Mouse (Mus musculus): ENCODE results near the gene Lrrc4c. TPM values are rescaled to one million over a fixed set of nuclear protein-coding genes. Genes with fewer than 3 reads are reported as not detected.

Lrrc4c gene
- polyA plus RNA-seq, 1 experiment from 2014 or later: 2.3 TPM

GRCm38 (mm10) chr2:97586322-97586721, 1268.4 kb downstream of the Lrrc4c start:
- no peaks in the 10 kb centered on the region for H3K9me3 ChIP-seq (ENCODE audit: control insufficient read depth, low read length)
- 85% methylated on average over 3 of the region's 3 CpGs for WGBS
- TF ChIP-seq EP300 (optimal IDR thresholded peaks at IDR 0.05) (no peak), CTCF (IDR thresholded peaks at IDR 0.05; ENCODE audit: low read depth) (no peak)
- no peaks in the 10 kb centered on the region for H3K4me1 ChIP-seq (replicated peaks; ENCODE audit: control insufficient read depth, insufficient read depth)
- no peak overlapping the region for H3K4me3 ChIP-seq (ENCODE audit: low read depth, low read length)
- H3K4me2 ChIP-seq (replicated peaks; ENCODE audit: low read depth): no peak overlapping the region
- no peak overlapping the region for H3K9ac ChIP-seq (ENCODE audit: low read length)
- DNase-seq (ENCODE audit: low spot score): no peak
- no peaks in the 10 kb centered on the region for H3K27me3 ChIP-seq (ENCODE audit: control insufficient read depth, insufficient read depth, low read length)
- ATAC-seq (ENCODE audit: low FRiP score, low TSS enrichment): no peak
- H3K36me3 ChIP-seq (ENCODE audit: control insufficient read depth, insufficient read depth, low read length): no peaks in the 10 kb centered on the region
- no peak overlapping the region for H3K27ac ChIP-seq (replicated peaks)

- no peaks in the 10 kb centered on the region for H3K36me3 ChIP-seq (ENCODE audit: control insufficient read depth, insufficient read depth, low read length)
- no peaks in the 10 kb centered on the region for H3K27me3 ChIP-seq (ENCODE audit: control insufficient read depth, insufficient read depth, low read length)
- ATAC-seq (ENCODE audit: low FRiP score, low TSS enrichment) (no peak), DNase-seq (ENCODE audit: low spot score) (no peak)
- H3K9me3 ChIP-seq (ENCODE audit: control insufficient read depth, low read length): no peaks in the 10 kb centered on the region
- TF ChIP-seq CTCF (IDR thresholded peaks at IDR 0.05; ENCODE audit: low read depth): no peak
- no peak for TF ChIP-seq EP300 (optimal IDR thresholded peaks at IDR 0.05)
- no peak overlapping the region for H3K4me2 ChIP-seq (replicated peaks; ENCODE audit: low read depth)
- WGBS: 82% methylated on average over 3 of the region's 3 CpGs
- no peaks in the 10 kb centered on the region for H3K4me1 ChIP-seq (replicated peaks; ENCODE audit: control insufficient read depth, insufficient read depth)
- H3K9ac ChIP-seq (ENCODE audit: low read length): no peak overlapping the region
- H3K27ac ChIP-seq (replicated peaks): no peak overlapping the region
- H3K4me3 ChIP-seq (ENCODE audit: low read depth, low read length): no peak overlapping the region
Measured at GRCm38 (mm10) chr2:97590563-97590962, 1272.6 kb downstream of the Lrrc4c start.

- Histone ChIP-seq H3K4me1 (replicated peaks; ENCODE audit: control insufficient read depth, insufficient read depth) (no peaks in the 10 kb centered on the region), H3K36me3 (ENCODE audit: control insufficient read depth, insufficient read depth, low read length) (no peaks in the 10 kb centered on the region), H3K9ac (ENCODE audit: low read length) (no peak overlapping the region), H3K27ac (replicated peaks) (no peak overlapping the region), H3K4me2 (replicated peaks; ENCODE audit: low read depth) (no peak overlapping the region), H3K9me3 (ENCODE audit: control insufficient read depth, low read length) (no peaks in the 10 kb centered on the region), H3K4me3 (ENCODE audit: low read depth, low read length) (no peak overlapping the region), H3K27me3 (ENCODE audit: control insufficient read depth, insufficient read depth, low read length) (no peaks in the 10 kb centered on the region)
- ATAC-seq (ENCODE audit: low FRiP score, low TSS enrichment): no peak
- no peak for DNase-seq (ENCODE audit: low spot score)
- WGBS: 53% methylated on average over 3 of the region's 3 CpGs
- TF ChIP-seq EP300 (optimal IDR thresholded peaks at IDR 0.05) (no peak), CTCF (IDR thresholded peaks at IDR 0.05; ENCODE audit: low read depth) (no peak)
Measured at GRCm38 (mm10) chr2:97604182-97604581, 1286.2 kb downstream of the Lrrc4c start.

GRCm38 (mm10) chr2:97604688-97605215, 1286.8 kb downstream of the Lrrc4c start:
- 72% methylated on average over 3 of the region's 3 CpGs for WGBS
- DNase-seq (ENCODE audit: low spot score) (no peak), ATAC-seq (ENCODE audit: low FRiP score, low TSS enrichment) (no peak)
- Histone ChIP-seq H3K27me3 (ENCODE audit: control insufficient read depth, insufficient read depth, low read length) (no peaks in the 10 kb centered on the region), H3K4me3 (ENCODE audit: low read depth, low read length) (no peak overlapping the region), H3K4me2 (replicated peaks; ENCODE audit: low read depth) (no peak overlapping the region), H3K27ac (replicated peaks) (no peak overlapping the region), H3K9ac (ENCODE audit: low read length) (no peak overlapping the region), H3K9me3 (ENCODE audit: control insufficient read depth, low read length) (no peaks in the 10 kb centered on the region), H3K4me1 (replicated peaks; ENCODE audit: control insufficient read depth, insufficient read depth) (no peaks in the 10 kb centered on the region), H3K36me3 (ENCODE audit: control insufficient read depth, insufficient read depth, low read length) (no peaks in the 10 kb centered on the region)
- no peak for TF ChIP-seq CTCF (IDR thresholded peaks at IDR 0.05; ENCODE audit: low read depth)
- no peak for TF ChIP-seq EP300 (optimal IDR thresholded peaks at IDR 0.05)

GRCm38 (mm10) chr2:97609436-97609835, 1291.5 kb downstream of the Lrrc4c start:
- Histone ChIP-seq H3K27ac (replicated peaks) (no peak overlapping the region), H3K4me2 (replicated peaks; ENCODE audit: low read depth) (no peak overlapping the region), H3K9ac (ENCODE audit: low read length) (no peak overlapping the region), H3K4me1 (replicated peaks; ENCODE audit: control insufficient read depth, insufficient read depth) (no peaks in the 10 kb centered on the region), H3K27me3 (ENCODE audit: control insufficient read depth, insufficient read depth, low read length) (no peaks in the 10 kb centered on the region), H3K9me3 (ENCODE audit: control insufficient read depth, low read length) (no peaks in the 10 kb centered on the region), H3K36me3 (ENCODE audit: control insufficient read depth, insufficient read depth, low read length) (no peaks in the 10 kb centered on the region), H3K4me3 (ENCODE audit: low read depth, low read length) (no peak overlapping the region)
- TF ChIP-seq EP300 (optimal IDR thresholded peaks at IDR 0.05) (no peak), CTCF (IDR thresholded peaks at IDR 0.05; ENCODE audit: low read depth) (no peak)
- DNase-seq (ENCODE audit: low spot score) (no peak), ATAC-seq (ENCODE audit: low FRiP score, low TSS enrichment) (no peak)

GRCm38 (mm10) chr2:97610566-97610965, 1292.6 kb downstream of the Lrrc4c start:
- no peaks in the 10 kb centered on the region for H3K36me3 ChIP-seq (ENCODE audit: control insufficient read depth, insufficient read depth, low read length)
- DNase-seq (ENCODE audit: low spot score) (no peak), ATAC-seq (ENCODE audit: low FRiP score, low TSS enrichment) (no peak)
- H3K4me2 ChIP-seq (replicated peaks; ENCODE audit: low read depth): no peak overlapping the region
- no peaks in the 10 kb centered on the region for H3K27me3 ChIP-seq (ENCODE audit: control insufficient read depth, insufficient read depth, low read length)
- H3K27ac ChIP-seq (replicated peaks): no peak overlapping the region
- WGBS: 60% methylated on average over 2 of the region's 2 CpGs
- no peaks in the 10 kb centered on the region for H3K9me3 ChIP-seq (ENCODE audit: control insufficient read depth, low read length)
- TF ChIP-seq EP300 (optimal IDR thresholded peaks at IDR 0.05) (no peak), CTCF (IDR thresholded peaks at IDR 0.05; ENCODE audit: low read depth) (no peak)
- H3K9ac ChIP-seq (ENCODE audit: low read length): no peak overlapping the region
- no peak overlapping the region for H3K4me3 ChIP-seq (ENCODE audit: low read depth, low read length)
- H3K4me1 ChIP-seq (replicated peaks; ENCODE audit: control insufficient read depth, insufficient read depth): no peaks in the 10 kb centered on the region
